Mouse (Mus musculus) cerebellum, adult 2 months (tissue): ENCODE data around the gene Plxnb2.

Experiments
- CTCF ChIP-seq: fragments of 200-500 bp; IDR thresholded peaks from 2 replicates; pipeline ENCODE4 v1.5.1; 2011; ENCODE audit warnings: low read depth, mild to moderate bottlenecking, control low read depth, low read length, moderate library complexity, borderline replicate concordance; ENCODE audit not compliant: insufficient read depth
- POLR2A ChIP-seq: fragments of 200-500 bp; IDR thresholded peaks from 2 replicates; pipeline ENCODE4 v1.6.1; 2011; ENCODE audit warnings: low read length, control low read depth, borderline replicate concordance; ENCODE audit not compliant: insufficient read depth

DNA sequence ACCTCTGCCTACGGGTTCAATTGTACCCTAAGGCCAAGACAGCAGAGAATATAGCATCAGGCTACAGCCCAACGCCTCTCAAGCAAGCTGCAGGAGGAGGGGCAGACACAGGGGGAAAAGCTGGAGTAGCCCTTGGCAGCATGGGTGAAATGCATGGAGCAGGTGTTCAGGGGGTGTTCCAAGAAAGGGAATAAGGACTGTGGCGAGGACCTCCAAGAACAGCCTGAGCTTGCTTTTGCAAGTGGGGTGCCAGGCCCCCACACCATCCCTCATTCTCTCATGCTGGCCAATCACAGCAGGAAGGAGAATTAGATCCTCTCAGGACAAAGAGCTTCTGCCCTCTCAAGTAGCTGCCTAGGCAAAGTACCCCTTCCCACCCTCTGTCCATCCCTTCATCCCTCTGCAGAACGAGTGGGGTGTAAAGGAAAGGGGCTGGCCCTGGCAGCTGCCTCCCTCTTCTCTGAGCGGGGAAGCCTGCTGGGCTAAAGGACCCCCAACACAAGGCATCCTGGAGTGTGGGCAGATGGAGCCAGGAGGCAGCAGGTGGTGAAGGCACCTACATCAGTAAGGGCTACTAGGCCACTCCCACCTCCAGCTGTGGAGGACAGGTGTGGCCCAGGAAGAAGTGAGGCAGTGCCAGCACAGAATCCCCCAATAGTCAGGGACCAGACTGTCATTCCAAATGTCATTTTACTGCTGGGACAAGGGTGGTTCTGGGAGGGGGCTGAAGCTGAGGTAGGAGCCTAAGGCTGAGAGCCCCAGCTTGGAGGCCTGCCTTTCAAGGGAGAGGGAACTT lies 3.8 kb upstream of the Plxnb2 start:
- no peak for TF ChIP-seq CTCF
- TF ChIP-seq POLR2A, result no peak
